Mouse (Mus musculus): ENCODE measurements around the gene Izumo3. TPM values are rescaled to one million over a fixed set of nuclear protein-coding genes. Genes with fewer than 3 reads are reported as not detected.

Izumo3 gene
- not detected for total RNA-seq (2023)

GRCm38 (mm10) chr4:92147134-92147533, at the start of gene Izumo3:
Izumo3 (minus strand) TSS chr4:92147234.

DNA sequence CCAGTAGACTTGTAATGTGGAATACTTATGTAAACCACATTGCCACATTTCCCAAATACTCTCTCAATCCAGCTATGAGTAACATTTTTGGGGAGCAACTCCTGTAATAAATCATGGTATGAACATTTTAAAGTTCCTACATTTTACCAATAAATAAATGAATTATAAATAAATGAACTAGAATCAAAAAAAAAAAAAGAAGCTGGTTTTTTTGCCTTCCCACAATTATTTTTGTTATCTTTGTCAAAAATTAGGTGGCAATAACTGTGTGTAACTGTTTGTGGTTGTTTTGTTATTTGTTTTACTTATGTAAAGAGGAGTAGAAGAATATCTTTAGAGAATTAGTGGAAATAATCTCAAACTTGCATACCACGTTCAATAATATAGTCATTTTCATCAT, 44.6 kb upstream of the Izumo3 start, which contains the start of gene Gm12666:
Gene Gm12666 (minus strand): TSS at position 101 of the 400 bp plus-strand sequence.

Other genes starting within 250 kb of the Izumo3 start
- gene Gm12666, start 44.5 kb upstream of the Izumo3 start, total RNA-seq (2023): 3.3 TPM